Mouse (Mus musculus): ENCODE data around the gene Slc6a9.

The Slc6a9 gene

GRCm38 (mm10) chr4:117834457-117834844 is at the start of gene Slc6a9:
Gene Slc6a9, plus strand, starts transcription at chr4:117834506.
- DNase-seq (ENCODE audit: low read depth, low spot score), result no peak

- DNase-seq (ENCODE audit: low read depth, low spot score), result peak; percentile 61
Observed at GRCm38 (mm10) chr4:117786963-117787362, 47.3 kb upstream of the Slc6a9 start.

- DNase-seq (ENCODE audit: low read depth, low spot score), result no peak
Observed at GRCm38 (mm10) chr4:117788308-117788707, 46.0 kb upstream of the Slc6a9 start.

- no peak for DNase-seq (ENCODE audit: low read depth, low spot score)
Observed at GRCm38 (mm10) chr4:117799904-117800303, 34.4 kb upstream of the Slc6a9 start.

- DNase-seq (ENCODE audit: low read depth, low spot score), result no peak
Observed at GRCm38 (mm10) chr4:117806992-117807391, 27.3 kb upstream of the Slc6a9 start.

- peak; percentile 42 for DNase-seq (ENCODE audit: low read depth, low spot score)
Observed at GRCm38 (mm10) chr4:117810933-117811332, 23.4 kb upstream of the Slc6a9 start.

GRCm38 (mm10) chr4:117813591-117814192 is 20.6 kb upstream of the Slc6a9 start:
- DNase-seq (ENCODE audit: low read depth, low spot score), result peak; percentile 23

- peak; percentile 14 for DNase-seq (ENCODE audit: low read depth, low spot score)
Observed at GRCm38 (mm10) chr4:117814333-117814732, 20.0 kb upstream of the Slc6a9 start.

GRCm38 (mm10) chr4:117816776-117817175 is 17.5 kb upstream of the Slc6a9 start:
- DNase-seq (ENCODE audit: low read depth, low spot score), result no peak

GRCm38 (mm10) chr4:117818032-117818431 is 16.3 kb upstream of the Slc6a9 start:
- no peak for DNase-seq (ENCODE audit: low read depth, low spot score)

- DNase-seq (ENCODE audit: low read depth, low spot score), result no peak
Observed at GRCm38 (mm10) chr4:117828572-117829145, 5.6 kb upstream of the Slc6a9 start.

GRCm38 (mm10) chr4:117829260-117830123 is 4.8 kb upstream of the Slc6a9 start:
- peak; percentile 85 for DNase-seq (ENCODE audit: low read depth, low spot score)

- DNase-seq (ENCODE audit: low read depth, low spot score), result no peak
Observed at GRCm38 (mm10) chr4:117830124-117830551, 4.2 kb upstream of the Slc6a9 start.

GRCm38 (mm10) chr4:117830801-117831200 is 3.5 kb upstream of the Slc6a9 start:
- no peak for DNase-seq (ENCODE audit: low read depth, low spot score)

- DNase-seq (ENCODE audit: low read depth, low spot score), result no peak
Observed at GRCm38 (mm10) chr4:117831499-117831898, 2.8 kb upstream of the Slc6a9 start.

GRCm38 (mm10) chr4:117831920-117832691 is 2.2 kb upstream of the Slc6a9 start:
- DNase-seq (ENCODE audit: low read depth, low spot score), result no peak

GRCm38 (mm10) chr4:117834845-117835530 is 682 bp downstream of the Slc6a9 start:
- DNase-seq (ENCODE audit: low read depth, low spot score), result peak; percentile 77

GRCm38 (mm10) chr4:117835531-117836111 is 1.3 kb downstream of the Slc6a9 start:
- DNase-seq (ENCODE audit: low read depth, low spot score), result peak; percentile 85

- peak; percentile 91 for DNase-seq (ENCODE audit: low read depth, low spot score)
Observed at GRCm38 (mm10) chr4:117836204-117836767, 2.0 kb downstream of the Slc6a9 start.

- no peak for DNase-seq (ENCODE audit: low read depth, low spot score)
Observed at GRCm38 (mm10) chr4:117837271-117837670, 3.0 kb downstream of the Slc6a9 start.
